ENCODE assay signal across 11 mouse cellular contexts in genomic region chr14:54477172-54477909, GRCm38 (mm10). TPM values are rescaled to one million over a fixed set of nuclear protein-coding genes. Genes with fewer than 3 reads are reported as not detected.
DNase-seq lines count a peak whose midpoint lies in the region; ATAC-seq lines count a peak whose summit lies in the region.
"Had no signal": no experiment of that assay in that cellular context is flagged by ENCODE, and none has a peak within 500 bp of the region (broad histone marks: within the 10 kb centered on the region; RNA-seq: fewer than 3 reads in every experiment).

No protein-coding gene starts in this region.

- DNase-seq in lung, postnatal 25 days (ENCODE audit: low spot score): no peak
- DNase-seq in limb, embryonic 10.5 days (ENCODE audit: low spot score): no peak
- DNase-seq in layer of hippocampus, postnatal 10 days (ENCODE audit: low spot score in 2 of 2): no peak
- no peak for DNase-seq in ovary, adult 18-20 months (ENCODE audit: low spot score)
- DNase-seq: gastrocnemius, postnatal 36 days; lung, postnatal 14 days had no signal

- H3K27me3 ChIP-seq in lung, embryonic 16.5 days (ENCODE audit: control insufficient read depth, insufficient read depth, low read depth, low read length): peaks cover 6% of the 10 kb centered on the region; the same call in 1 of the 2 replicates
- H3K27me3 ChIP-seq in forebrain, embryonic 16.5 days (replicated peaks; ENCODE audit: control insufficient read depth, insufficient read depth, low read length): 0 out of 2 replicates have a peak, but pooled peaks cover 8% of the 10 kb centered on the region
- peaks cover 57% of the 10 kb centered on the region for H3K27me3 ChIP-seq in limb, embryonic 10.5 days (ENCODE audit: low read depth, poor library complexity, severe bottlenecking)
- H3K27me3 ChIP-seq in neural tube, embryonic 14.5 days (ENCODE audit: control insufficient read depth, insufficient read depth, low read length): peaks cover 3% of the 10 kb centered on the region; the same call in 1 of the 2 replicates
- peaks cover 34% of the 10 kb centered on the region for H3K27me3 ChIP-seq in kidney, embryonic 15.5 days

- 63% methylated on average over 15 of the region's 15 CpGs for WGBS in lung, embryonic 16.5 days
- 73% methylated on average over 15 of the region's 15 CpGs for WGBS in forebrain, embryonic 16.5 days
- WGBS in limb, embryonic 10.5 days: 71% methylated on average over 15 of the region's 15 CpGs
- 64% methylated on average over 15 of the region's 15 CpGs for WGBS in neural tube, embryonic 14.5 days
- 80% methylated on average over 15 of the region's 15 CpGs for WGBS in kidney, embryonic 15.5 days

- H3K36me3 ChIP-seq in lung, embryonic 16.5 days (ENCODE audit: control insufficient read depth, insufficient read depth, low read length): no peaks in the 10 kb centered on the region
- no peaks in the 10 kb centered on the region for H3K36me3 ChIP-seq in forebrain, embryonic 16.5 days (ENCODE audit: control insufficient read depth, insufficient read depth)
- H3K36me3 ChIP-seq in limb, embryonic 10.5 days: no peaks in the 10 kb centered on the region
- H3K36me3 ChIP-seq in neural tube, embryonic 14.5 days (ENCODE audit: control insufficient read depth, insufficient read depth, low read length): no peaks in the 10 kb centered on the region
- no peaks in the 10 kb centered on the region for H3K36me3 ChIP-seq in kidney, embryonic 15.5 days

- H3K4me3 ChIP-seq in lung, embryonic 16.5 days (ENCODE audit: low read length): no peak overlapping the region
- H3K4me3 ChIP-seq in forebrain, embryonic 16.5 days (replicated peaks; ENCODE audit: low read length): peak overlapping the region; percentile 65
- peak overlapping the region; percentile 57 for H3K4me3 ChIP-seq in limb, embryonic 10.5 days
- H3K4me3 ChIP-seq in neural tube, embryonic 14.5 days (ENCODE audit: low read depth, low read length): peak overlapping the region; percentile 63
- no peak overlapping the region for H3K4me3 ChIP-seq in kidney, embryonic 15.5 days (replicated peaks)

- peak; percentile 44 for ATAC-seq in lung, embryonic 16.5 days (ENCODE audit: low read depth)
- no peak for ATAC-seq in forebrain, embryonic 16.5 days
- ATAC-seq in neural tube, embryonic 14.5 days (ENCODE audit: low read depth): no peak
- ATAC-seq in kidney, embryonic 15.5 days (replicated peaks; ENCODE audit: low FRiP score): no peak

- peak overlapping the region; percentile 87; the same call in 1 of the 2 replicates for H3K4me2 ChIP-seq in lung, embryonic 16.5 days (ENCODE audit: low read depth, low read length)
- peak overlapping the region; percentile 97 for H3K4me2 ChIP-seq in forebrain, embryonic 16.5 days (ENCODE audit: low read length)
- peak overlapping the region; percentile 81 for H3K4me2 ChIP-seq in neural tube, embryonic 14.5 days (ENCODE audit: low read depth, low read length)
- no peak overlapping the region for H3K4me2 ChIP-seq in kidney, embryonic 15.5 days

- H3K9ac ChIP-seq in lung, embryonic 16.5 days (ENCODE audit: low read length): no peak overlapping the region
- H3K9ac ChIP-seq in forebrain, embryonic 16.5 days (replicated peaks; ENCODE audit: low read depth, low read length): peak overlapping the region; percentile 75
- H3K9ac ChIP-seq in neural tube, embryonic 14.5 days (replicated peaks; ENCODE audit: low read depth, low read length): peak overlapping the region; percentile 81
- H3K9ac ChIP-seq in kidney, embryonic 15.5 days: no peak overlapping the region

- peak overlapping the region; percentile 63; the same call in 1 of the 2 replicates for H3K27ac ChIP-seq in lung, embryonic 16.5 days (ENCODE audit: low read length)
- H3K27ac ChIP-seq in forebrain, embryonic 16.5 days (ENCODE audit: low read length): no peak overlapping the region
- no peak overlapping the region for H3K27ac ChIP-seq in limb, embryonic 10.5 days
- no peak overlapping the region for H3K27ac ChIP-seq in neural tube, embryonic 14.5 days (ENCODE audit: low read depth, low read length)
- no peak overlapping the region for H3K27ac ChIP-seq in kidney, embryonic 15.5 days
- H3K27ac ChIP-seq: kidney, postnatal 0 days had no signal

- peaks cover 22% of the 10 kb centered on the region for H3K4me1 ChIP-seq in lung, embryonic 16.5 days (replicated peaks; ENCODE audit: control insufficient read depth, insufficient read depth, low read length)
- H3K4me1 ChIP-seq in forebrain, embryonic 16.5 days (replicated peaks; ENCODE audit: control insufficient read depth, insufficient read depth, low read length): peaks cover 25% of the 10 kb centered on the region
- peaks cover 40% of the 10 kb centered on the region for H3K4me1 ChIP-seq in limb, embryonic 10.5 days
- H3K4me1 ChIP-seq in neural tube, embryonic 14.5 days (ENCODE audit: control insufficient read depth, insufficient read depth, low read length): peaks cover 25% of the 10 kb centered on the region
- peaks cover 42% of the 10 kb centered on the region for H3K4me1 ChIP-seq in kidney, embryonic 15.5 days

- no peaks in the 10 kb centered on the region for H3K9me3 ChIP-seq in lung, embryonic 16.5 days (ENCODE audit: control insufficient read depth, low read length)
- no peaks in the 10 kb centered on the region for H3K9me3 ChIP-seq in forebrain, embryonic 16.5 days (ENCODE audit: control insufficient read depth, low read length)
- H3K9me3 ChIP-seq in limb, embryonic 10.5 days (replicated peaks): no peaks in the 10 kb centered on the region
- no peaks in the 10 kb centered on the region for H3K9me3 ChIP-seq in neural tube, embryonic 14.5 days (ENCODE audit: control insufficient read depth, low read length)
- no peaks in the 10 kb centered on the region; the same call in 1 of the 2 replicates for H3K9me3 ChIP-seq in kidney, embryonic 15.5 days (replicated peaks)

RNA-seq across cellular contexts. Expression of gene Rem2, which starts 1.4 kb away (rescaled TPM):
- 19.6 and 22.4 TPM in 2 replicates for polyA plus RNA-seq in lung, embryonic 16.5 days (2015; fragmentation: Nextera tagmentation; extraction: Ambion mirVana)
- polyA plus RNA-seq in forebrain, embryonic 16.5 days (2015; fragmentation: Nextera tagmentation; extraction: Ambion mirVana): 21.0 and 27.7 TPM in 2 replicates
- 3.6 and 5.3 TPM in 2 replicates for polyA plus RNA-seq in limb, embryonic 10.5 days (2016; fragmentation: Nextera tagmentation; extraction: Ambion mirVana)
- 42.1 and 42.8 TPM in 2 replicates for polyA plus RNA-seq in neural tube, embryonic 14.5 days (2014; fragmentation: Nextera tagmentation; extraction: Ambion mirVana)
- total RNA-seq in layer of hippocampus, postnatal 10 days (2021): 10 to 100 TPM; 26.9 to 31.5 TPM
- polyA plus RNA-seq in kidney, embryonic 15.5 days (2015; fragmentation: Nextera tagmentation; extraction: Ambion mirVana): 6.3 and 6.8 TPM in 2 replicates
- total RNA-seq: gastrocnemius, postnatal 36 days had no signal

RNA-seq across cellular contexts. Expression of gene Lrp10, which starts 13.4 kb away (rescaled TPM):
- 61.9 and 64.2 TPM in 2 replicates for polyA plus RNA-seq in lung, embryonic 16.5 days (2015; fragmentation: Nextera tagmentation; extraction: Ambion mirVana)
- polyA plus RNA-seq in forebrain, embryonic 16.5 days (2015; fragmentation: Nextera tagmentation; extraction: Ambion mirVana): 30.8 and 34.3 TPM in 2 replicates
- 23.9 and 24.4 TPM in 2 replicates for polyA plus RNA-seq in limb, embryonic 10.5 days (2016; fragmentation: Nextera tagmentation; extraction: Ambion mirVana)
- polyA plus RNA-seq in neural tube, embryonic 14.5 days (2014; fragmentation: Nextera tagmentation; extraction: Ambion mirVana): 26.0 and 35.8 TPM in 2 replicates
- total RNA-seq in layer of hippocampus, postnatal 10 days (2021): 10 to 100 TPM; 40.3 to 42.2 TPM
- polyA plus RNA-seq in kidney, embryonic 15.5 days (2015; fragmentation: Nextera tagmentation; extraction: Ambion mirVana): 46.8 and 54.6 TPM in 2 replicates

RNA-seq across cellular contexts. Expression of gene Prmt5, which starts 40.0 kb away (rescaled TPM):
- polyA plus RNA-seq in lung, embryonic 16.5 days (2015; fragmentation: Nextera tagmentation; extraction: Ambion mirVana): 73.5 and 77.6 TPM in 2 replicates
- 105 and 108 TPM in 2 replicates for polyA plus RNA-seq in forebrain, embryonic 16.5 days (2015; fragmentation: Nextera tagmentation; extraction: Ambion mirVana)
- 131 and 156 TPM in 2 replicates for polyA plus RNA-seq in limb, embryonic 10.5 days (2016; fragmentation: Nextera tagmentation; extraction: Ambion mirVana)
- 97.9 and 99.1 TPM in 2 replicates for polyA plus RNA-seq in neural tube, embryonic 14.5 days (2014; fragmentation: Nextera tagmentation; extraction: Ambion mirVana)
- 10 to 100 TPM; 82.2 to 91.8 TPM for total RNA-seq in layer of hippocampus, postnatal 10 days (2021)
- polyA plus RNA-seq in kidney, embryonic 15.5 days (2015; fragmentation: Nextera tagmentation; extraction: Ambion mirVana): 101 and 104 TPM in 2 replicates

RNA-seq across cellular contexts. Expression of gene Mmp14, which starts 45.9 kb away (rescaled TPM):
- 176 and 183 TPM in 2 replicates for polyA plus RNA-seq in lung, embryonic 16.5 days (2015; fragmentation: Nextera tagmentation; extraction: Ambion mirVana)
- 49.4 and 62.3 TPM in 2 replicates for polyA plus RNA-seq in forebrain, embryonic 16.5 days (2015; fragmentation: Nextera tagmentation; extraction: Ambion mirVana)
- 68.3 and 84.7 TPM in 2 replicates for polyA plus RNA-seq in limb, embryonic 10.5 days (2016; fragmentation: Nextera tagmentation; extraction: Ambion mirVana)
- 24.7 and 49.0 TPM in 2 replicates for polyA plus RNA-seq in neural tube, embryonic 14.5 days (2014; fragmentation: Nextera tagmentation; extraction: Ambion mirVana)
- total RNA-seq in layer of hippocampus, postnatal 10 days (2021): 10 to 100 TPM; 39.1 to 41.0 TPM
- polyA plus RNA-seq in kidney, embryonic 15.5 days (2015; fragmentation: Nextera tagmentation; extraction: Ambion mirVana): 155 and 168 TPM in 2 replicates

RNA-seq across cellular contexts. Expression of gene Mrpl52, which starts 50.6 kb away (rescaled TPM):
- polyA plus RNA-seq in lung, embryonic 16.5 days (2015; fragmentation: Nextera tagmentation; extraction: Ambion mirVana): 258 and 287 TPM in 2 replicates
- 229 and 239 TPM in 2 replicates for polyA plus RNA-seq in forebrain, embryonic 16.5 days (2015; fragmentation: Nextera tagmentation; extraction: Ambion mirVana)
- polyA plus RNA-seq in limb, embryonic 10.5 days (2016; fragmentation: Nextera tagmentation; extraction: Ambion mirVana): 198 and 219 TPM in 2 replicates
- polyA plus RNA-seq in neural tube, embryonic 14.5 days (2014; fragmentation: Nextera tagmentation; extraction: Ambion mirVana): 258 and 280 TPM in 2 replicates
- 100 to 1,000 TPM; 109 to 138 TPM for total RNA-seq in layer of hippocampus, postnatal 10 days (2021)
- polyA plus RNA-seq in kidney, embryonic 15.5 days (2015; fragmentation: Nextera tagmentation; extraction: Ambion mirVana): 265 and 305 TPM in 2 replicates

Comparison
In these comparisons a context has a peak if more than half of its experiments do, and no peak if none do; other contexts are left out.
1. H3K4me3 ChIP-seq: peak in forebrain, embryonic 16.5 days (single experiment), limb, embryonic 10.5 days (single experiment) and neural tube, embryonic 14.5 days (single experiment); none in lung, embryonic 16.5 days (single experiment) and kidney, embryonic 15.5 days (single experiment).
2. H3K9ac ChIP-seq: peak in forebrain, embryonic 16.5 days (single experiment) and neural tube, embryonic 14.5 days (single experiment); none in lung, embryonic 16.5 days (single experiment) and kidney, embryonic 15.5 days (single experiment).